Mouse (Mus musculus): ENCODE data around the gene Dhx35. TPM values are rescaled to one million over a fixed set of nuclear protein-coding genes. Genes with fewer than 3 reads are reported as not detected.

Gene Dhx35
- polyA plus RNA-seq, 1 experiment from 2014 or later, result 4.4 TPM

DNA sequence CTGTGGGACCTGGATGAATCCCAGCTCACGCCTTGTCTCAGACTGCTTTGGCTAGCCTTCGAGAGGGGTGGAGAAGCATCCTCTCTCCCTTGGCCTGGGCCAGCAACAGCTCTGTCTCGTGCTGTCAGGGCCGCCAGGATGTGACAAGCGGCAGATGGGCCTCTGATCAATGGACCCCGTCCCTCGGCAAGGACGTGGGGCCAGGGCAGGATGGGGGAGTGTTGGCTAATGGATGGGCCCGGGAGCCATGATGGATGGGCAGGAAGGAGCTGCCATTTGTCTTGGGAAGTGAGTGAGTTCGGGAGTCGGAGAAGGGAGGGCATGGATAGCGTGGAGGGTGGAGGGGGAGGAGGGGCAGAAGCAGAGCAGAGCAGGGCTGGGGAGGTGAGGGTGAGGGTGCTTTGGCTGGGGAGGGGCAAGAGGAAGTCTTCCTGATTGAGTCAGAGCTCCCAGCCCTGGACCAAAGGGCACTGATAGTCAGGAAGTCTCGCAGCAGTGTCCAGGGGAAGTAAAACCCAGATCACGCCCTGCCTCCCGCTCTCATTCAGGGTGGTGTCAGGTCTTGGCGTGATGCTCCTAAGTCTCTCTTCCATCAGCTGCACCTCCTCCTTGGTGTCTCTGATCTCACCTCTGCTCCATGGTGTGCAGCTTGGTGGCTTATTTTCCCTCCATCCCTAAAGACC lies 98.7 kb downstream of the Dhx35 start:
- no peak overlapping the region for H3K27ac ChIP-seq
- 18% methylated on average over 16 of the region's 16 CpGs for WGBS (ENCODE audit: insufficient replicate concordance)
- no peaks in the 10 kb centered on the region for H3K36me3 ChIP-seq
- H3K4me3 ChIP-seq (replicated peaks), result no peak overlapping the region
- H3K9ac ChIP-seq, result no peak overlapping the region
- ATAC-seq (ENCODE audit: low read depth) (no peak), DNase-seq (no peak)
- H3K4me1 ChIP-seq (replicated peaks), result no peaks in the 10 kb centered on the region
- no peaks in the 10 kb centered on the region for H3K27me3 ChIP-seq
- H3K9me3 ChIP-seq (replicated peaks), result no peaks in the 10 kb centered on the region
- no peak overlapping the region for H3K4me2 ChIP-seq

DNA sequence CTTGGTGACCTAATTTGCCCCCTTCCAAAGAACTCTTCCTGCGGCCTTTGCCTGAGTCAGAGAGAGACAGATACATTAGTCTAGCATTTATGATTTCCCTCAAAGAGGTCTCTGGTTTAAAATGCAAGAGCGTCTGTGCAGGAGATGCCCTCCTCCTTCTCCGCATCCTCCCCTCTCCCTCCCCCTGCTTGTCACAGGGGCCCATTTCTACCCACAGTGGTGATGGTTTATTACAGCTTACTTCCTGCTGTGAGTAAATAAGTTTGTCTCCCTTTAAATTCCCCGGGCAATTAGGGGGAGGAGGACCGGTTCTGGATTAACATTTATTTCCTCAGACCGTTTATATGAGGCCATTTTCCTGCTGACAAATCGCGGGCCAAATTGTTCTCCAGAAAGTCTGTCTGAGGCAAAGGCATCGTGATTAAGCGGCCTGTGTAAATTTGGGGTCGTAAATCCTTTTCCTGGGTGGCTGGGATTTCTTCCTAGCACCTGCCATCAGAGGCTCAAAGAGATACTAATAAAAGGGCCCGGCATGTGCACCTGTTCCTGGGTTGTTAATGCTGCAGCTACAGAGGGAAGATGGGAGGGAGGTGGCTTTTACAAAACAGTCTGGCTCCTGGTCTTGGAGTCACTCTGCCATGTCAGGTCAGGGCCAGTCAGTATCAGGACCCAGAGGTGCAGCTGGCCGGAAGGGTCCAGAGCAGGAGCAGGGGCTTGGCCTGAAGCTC lies 104.0 kb downstream of the Dhx35 start:
- no peak overlapping the region for H3K4me2 ChIP-seq
- 40% methylated on average over 13 of the region's 13 CpGs for WGBS (ENCODE audit: insufficient replicate concordance)
- no peaks in the 10 kb centered on the region for H3K9me3 ChIP-seq (replicated peaks)
- no peak for DNase-seq
- no peaks in the 10 kb centered on the region for H3K4me1 ChIP-seq (replicated peaks)
- no peak overlapping the region for H3K27ac ChIP-seq
- H3K36me3 ChIP-seq, result no peaks in the 10 kb centered on the region
- no peak for ATAC-seq (ENCODE audit: low read depth)
- H3K4me3 ChIP-seq (replicated peaks), result no peak overlapping the region
- H3K27me3 ChIP-seq, result no peaks in the 10 kb centered on the region
- H3K9ac ChIP-seq, result no peak overlapping the region

Other genes starting within 250 kb of the Dhx35 start
- not detected in 2 replicates for gene Slc32a1, start 184.0 kb upstream of the Dhx35 start, polyA plus RNA-seq (2015; fragmentation: Nextera tagmentation; extraction: Ambion mirVana)
- 5.4 and 6.3 TPM in 2 replicates for gene Actr5, start 169.9 kb upstream of the Dhx35 start, polyA plus RNA-seq (2015; fragmentation: Nextera tagmentation; extraction: Ambion mirVana)
- gene Ppp1r16b, start 129.4 kb upstream of the Dhx35 start, polyA plus RNA-seq (2015; fragmentation: Nextera tagmentation; extraction: Ambion mirVana), result 1.3 TPM in 2 replicates
- 15.7 and 18.1 TPM in 2 replicates for gene Fam83d, start 26.7 kb upstream of the Dhx35 start, polyA plus RNA-seq (2015; fragmentation: Nextera tagmentation; extraction: Ambion mirVana)

All from liver, embryonic 13.5 days (tissue).